Mouse (Mus musculus) stomach, postnatal 0 days (tissue): ENCODE results near the gene Zfp566. TPM values are rescaled to one million over a fixed set of nuclear protein-coding genes. Genes with fewer than 3 reads are reported as not detected.
A peak's percentile ranks its signal among the peaks of the same experiment; 100 is the strongest.

Source experiments
- ATAC-seq: fragments of 200-750 bp; cut with Nextera tagmentation; 2 replicates; pipeline ENCODE4 v1.8.0; 2017; ENCODE audit not compliant: low FRiP score, low TSS enrichment
- DNase-seq: peaks from one replicate; pipeline ENCODE4 v3.0.0-alpha.2; 2016; ENCODE audit warnings: low spot score
- H3K27ac ChIP-seq: fragments of 300-500 bp; sonication (generic); replicated peaks from 2 replicates; pipeline ENCODE4 v1.5.1; 2014; ENCODE audit warnings: mild to moderate bottlenecking, control low read depth
- H3K27me3 ChIP-seq: fragments of 300-500 bp; sonication (generic); 2 replicates; pipeline ENCODE4 v1.6.1; 2014; ENCODE audit warnings: low read length; ENCODE audit not compliant: control insufficient read depth, insufficient read depth
- H3K36me3 ChIP-seq: fragments of 300-500 bp; sonication (generic); 2 replicates; pipeline ENCODE4 v1.6.1; 2014; ENCODE audit warnings: low read length, mixed read lengths; ENCODE audit not compliant: control insufficient read depth, insufficient read depth
- H3K4me1 ChIP-seq: fragments of 300-500 bp; sonication (generic); replicated peaks from 2 replicates; pipeline ENCODE4 v1.6.1; 2014; ENCODE audit warnings: antibody characterized with exemption; ENCODE audit not compliant: control insufficient read depth, insufficient read depth
- H3K4me2 ChIP-seq: fragments of 300-500 bp; sonication (generic); replicated peaks from 2 replicates; pipeline ENCODE4 v1.6.1; 2014; ENCODE audit warnings: low read depth, mild to moderate bottlenecking, control low read depth, moderate library complexity
- H3K4me3 ChIP-seq: fragments of 300-500 bp; sonication (generic); 2 replicates; pipeline ENCODE4 v1.5.1; 2014; ENCODE audit warnings: low read depth, low read length, control low read depth
- H3K9ac ChIP-seq: fragments of 300-500 bp; sonication (generic); 2 replicates; pipeline ENCODE4 v1.6.1; 2014; ENCODE audit warnings: mild to moderate bottlenecking, low read length, control low read depth, mixed read lengths
- H3K9me3 ChIP-seq: fragments of 300-500 bp; sonication (generic); 2 replicates; pipeline ENCODE4 v1.6.1; 2016; ENCODE audit warnings: low read length; ENCODE audit not compliant: control insufficient read depth
- CTCF ChIP-seq: IDR thresholded peaks from 2 replicates; pipeline ENCODE4 v1.5.1; 2016; ENCODE audit warnings: antibody characterized with exemption, low read depth, mild to moderate bottlenecking, moderate library complexity
- EP300 ChIP-seq: optimal IDR thresholded peaks from 2 replicates; pipeline ENCODE3; 2016; ENCODE audit warnings: antibody characterized with exemption
- WGBS: fragments of 180-500 bp; shearing (Covaris S2); extraction: QIAGEN DNeasy Blood & Tissue Kit; methylation state at CpG from one replicate; pipeline ENCODE4 v1.1.7; 2014; 5-methylcytosine and 5-hydroxymethylcytosine counted together
- polyA plus RNA-seq: library from polyadenylated mRNA; unstranded; fragments of >200 nt; fragmentation: Nextera tagmentation; extraction: Ambion mirVana; gene quantifications from 2 replicates; pipeline ENCODE4 v1.2.1, GENCODE M21; 2015

The Zfp566 gene
- polyA plus RNA-seq, 1 experiment from 2014 or later: 3.8 TPM

DNA sequence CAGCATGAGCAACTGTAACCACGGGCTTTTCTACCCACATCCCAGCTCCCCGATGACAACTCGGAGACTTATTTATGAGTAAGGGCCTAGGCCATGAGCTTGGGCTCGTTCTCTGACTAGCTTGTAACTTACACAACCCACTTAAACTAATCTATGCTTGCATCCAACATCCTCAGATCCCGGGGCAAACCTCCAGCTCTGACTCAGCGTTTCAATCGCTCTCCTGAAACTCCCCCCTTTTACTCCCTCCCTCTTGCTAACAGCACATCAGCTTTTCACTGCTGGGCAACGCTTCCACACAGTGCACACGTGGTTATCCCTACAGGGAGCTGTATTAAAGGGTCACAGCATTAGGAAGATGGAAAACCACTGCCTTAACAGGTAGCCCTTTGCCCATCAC lies 3.8 kb downstream of the Zfp566 start:
- H3K36me3 ChIP-seq: peaks cover 5% of the 10 kb centered on the region; the same call in 1 of the 2 replicates
- no peak for ATAC-seq
- no peak overlapping the region for H3K27ac ChIP-seq
- TF ChIP-seq EP300 (no peak), CTCF (no peak)
- no peak overlapping the region for H3K4me3 ChIP-seq
- no peak overlapping the region for H3K9ac ChIP-seq
- no peaks in the 10 kb centered on the region for H3K9me3 ChIP-seq
- no peak overlapping the region for H3K4me2 ChIP-seq
- peaks cover 3% of the 10 kb centered on the region; the same call in 1 of the 2 replicates for H3K4me1 ChIP-seq
- no peaks in the 10 kb centered on the region for H3K27me3 ChIP-seq
- DNase-seq: no peak
- WGBS: 79% methylated on average over 9 of the region's 9 CpGs

DNA sequence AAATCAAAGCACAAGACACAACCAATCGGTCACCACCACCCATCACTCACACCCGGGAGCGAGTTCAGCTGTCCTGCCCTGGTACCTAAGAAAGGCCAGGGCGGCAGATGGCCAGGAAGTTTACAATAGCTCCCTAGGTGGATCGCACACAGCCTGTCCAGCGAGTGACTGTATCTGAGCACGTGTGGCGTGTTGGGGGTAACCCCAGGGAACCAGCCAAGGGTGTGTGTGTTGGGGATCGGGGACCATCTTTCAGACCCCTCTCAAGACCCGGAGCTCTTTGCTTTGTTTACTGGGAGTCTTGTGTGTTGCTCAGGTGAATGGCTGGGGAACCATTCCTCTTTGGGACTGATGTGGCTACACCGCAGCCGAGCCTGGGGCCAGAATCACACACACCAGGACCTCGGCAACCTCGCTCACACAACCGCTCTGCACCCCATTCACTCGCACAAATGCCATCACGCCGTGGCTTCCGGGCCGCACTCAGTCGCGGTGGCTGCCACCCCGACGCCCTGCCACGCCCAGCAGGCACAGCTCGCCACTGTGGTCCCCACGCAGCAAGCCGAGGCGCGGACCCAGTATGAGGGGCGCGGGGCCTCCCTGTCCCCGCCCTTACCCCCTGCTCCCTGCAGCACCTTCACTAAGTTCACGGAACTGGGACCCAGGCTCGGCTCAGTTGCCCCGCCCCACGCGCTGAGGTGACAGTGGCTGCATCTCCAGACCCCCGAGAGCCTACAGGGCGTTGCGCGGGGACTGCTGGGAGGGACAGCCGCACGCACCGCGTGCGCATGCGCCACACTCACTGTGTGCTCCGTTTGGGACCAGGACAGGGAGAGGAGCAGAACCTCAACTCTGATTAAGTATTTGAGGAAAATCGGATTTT lies 17.9 kb downstream of the Zfp566 start, which contains the start of gene Zfp82:
Gene Zfp82, minus strand, starts transcription at position 755 of the 883 bp plus-strand sequence.
- DNase-seq (peak; percentile 75), ATAC-seq (peak; percentile 63)
- Histone ChIP-seq H3K36me3 (no peaks in the 10 kb centered on the region), H3K4me2 (peak within 1 kb of the TSS; percentile 99), H3K9me3 (no peaks in the 10 kb centered on the region), H3K4me3 (peak within 1 kb of the TSS; percentile 82), H3K27me3 (no peaks in the 10 kb centered on the region), H3K9ac (peak within 1 kb of the TSS; percentile 70), H3K27ac (0 out of 2 replicates have a peak within 1 kb of the TSS, but pooled peaks have one; percentile 49), H3K4me1 (no peaks in the 10 kb centered on the region)
- no peak for TF ChIP-seq CTCF
- no peak for TF ChIP-seq EP300
- under 1% methylated on average over 47 of the region's 50 CpGs for WGBS

DNA sequence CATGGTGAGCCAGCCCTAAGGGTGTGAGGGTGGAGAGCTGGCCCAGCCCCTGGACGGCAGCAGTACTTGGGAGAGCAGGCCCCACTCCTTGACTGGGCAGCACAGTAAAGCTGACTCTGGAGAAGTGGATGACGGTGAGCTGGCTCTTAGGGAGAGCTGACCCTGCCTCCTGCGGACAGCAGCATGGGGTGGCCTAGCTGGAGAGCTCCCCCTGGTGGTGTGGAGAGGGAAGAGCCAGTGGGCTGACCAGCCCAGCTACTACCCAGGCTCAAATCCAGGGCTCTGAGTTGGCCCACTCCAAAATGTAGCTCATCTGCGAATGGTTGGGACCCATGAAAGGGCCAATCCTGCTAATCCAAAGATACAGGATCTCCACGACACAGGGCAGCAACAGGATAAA lies 25.7 kb downstream of the Zfp566 start:
- ATAC-seq (0 out of 2 replicates have a peak, but pooled peaks have one; percentile 21), DNase-seq (no peak)
- Histone ChIP-seq H3K4me2 (no peak overlapping the region), H3K4me1 (no peaks in the 10 kb centered on the region), H3K36me3 (no peaks in the 10 kb centered on the region), H3K9me3 (no peaks in the 10 kb centered on the region), H3K27me3 (no peaks in the 10 kb centered on the region), H3K9ac (no peak overlapping the region), H3K4me3 (no peak overlapping the region), H3K27ac (no peak overlapping the region)
- 82% methylated on average over 5 of the region's 5 CpGs for WGBS
- TF ChIP-seq CTCF (no peak), EP300 (no peak)

DNA sequence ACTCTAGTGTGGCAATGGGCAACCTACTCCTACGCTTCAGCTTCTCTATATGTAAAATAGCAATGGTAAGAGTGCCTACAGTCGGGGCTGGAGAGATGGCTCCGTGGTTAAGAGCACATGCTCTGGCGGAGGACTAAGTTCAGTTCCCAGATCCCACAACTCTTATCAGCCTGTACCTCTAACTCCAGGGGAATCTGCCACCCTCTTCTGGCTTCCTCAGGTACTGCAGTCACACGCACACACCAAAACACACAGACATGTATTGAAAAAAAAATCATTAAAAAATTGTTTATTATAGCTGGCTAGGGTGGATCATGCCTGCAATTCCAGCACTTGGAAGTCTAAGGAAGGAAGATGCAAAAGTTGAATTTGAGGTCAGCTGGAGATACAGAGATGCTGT lies 27.8 kb downstream of the Zfp566 start:
- peak; percentile 29 for DNase-seq
- Histone ChIP-seq H3K9me3 (no peaks in the 10 kb centered on the region), H3K4me2 (no peak overlapping the region), H3K36me3 (no peaks in the 10 kb centered on the region), H3K4me3 (no peak overlapping the region), H3K27ac (no peak overlapping the region), H3K9ac (no peak overlapping the region), H3K27me3 (no peaks in the 10 kb centered on the region), H3K4me1 (no peaks in the 10 kb centered on the region)
- 89% methylated on average over 5 of the region's 5 CpGs for WGBS
- TF ChIP-seq CTCF: peak; percentile 60
- TF ChIP-seq EP300: no peak
- no peak for ATAC-seq

DNA sequence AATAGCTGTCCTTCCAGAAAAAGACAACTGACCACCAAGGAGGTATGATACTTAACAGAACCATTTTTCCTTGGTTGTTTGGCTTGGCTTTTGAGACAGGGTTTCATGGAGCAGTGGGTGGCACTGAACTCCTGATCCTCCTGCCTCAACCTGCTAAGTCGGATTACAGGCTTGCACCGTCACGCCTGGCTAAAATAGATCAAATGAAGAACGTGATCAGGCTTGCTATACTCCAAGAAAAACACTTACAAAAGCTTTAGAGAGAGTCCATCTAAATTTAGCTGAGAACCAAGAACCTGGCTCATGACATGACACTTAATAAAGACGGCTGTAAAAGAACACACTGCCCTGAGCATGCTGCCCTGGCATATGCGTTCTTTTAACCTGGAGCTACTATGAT lies 30.0 kb downstream of the Zfp566 start:
- ATAC-seq (no peak), DNase-seq (no peak)
- no peaks in the 10 kb centered on the region for H3K4me1 ChIP-seq
- H3K4me2 ChIP-seq: no peak overlapping the region
- no peak overlapping the region for H3K9ac ChIP-seq
- H3K36me3 ChIP-seq: no peaks in the 10 kb centered on the region
- no peak for TF ChIP-seq CTCF
- no peak for TF ChIP-seq EP300
- 73% methylated on average over 6 of the region's 6 CpGs for WGBS
- H3K4me3 ChIP-seq: no peak overlapping the region
- no peak overlapping the region for H3K27ac ChIP-seq
- H3K9me3 ChIP-seq: no peaks in the 10 kb centered on the region
- no peaks in the 10 kb centered on the region for H3K27me3 ChIP-seq

DNA sequence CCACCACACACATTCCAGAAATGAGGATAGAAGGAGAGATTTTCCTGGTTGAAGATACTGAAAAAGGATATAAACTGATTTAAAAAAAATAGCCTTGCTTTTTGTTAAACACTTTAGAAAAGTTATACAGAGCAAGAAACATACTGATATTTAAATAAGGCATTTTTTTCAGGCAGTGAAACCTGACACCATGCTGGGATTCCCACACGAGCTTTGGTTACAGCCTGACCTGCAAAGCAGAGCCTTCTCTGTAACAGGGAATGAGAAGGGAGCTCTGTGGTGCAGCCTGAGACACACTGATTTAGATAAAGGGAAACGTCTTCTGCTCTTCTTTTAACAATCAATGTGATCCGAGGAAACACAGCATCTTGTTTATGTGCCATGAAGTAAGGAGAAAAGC lies 36.7 kb downstream of the Zfp566 start:
- H3K9ac ChIP-seq: no peak overlapping the region
- DNase-seq (no peak), ATAC-seq (no peak)
- no peak overlapping the region for H3K4me2 ChIP-seq
- no peaks in the 10 kb centered on the region for H3K9me3 ChIP-seq
- no peaks in the 10 kb centered on the region for H3K36me3 ChIP-seq
- no peak overlapping the region for H3K4me3 ChIP-seq
- H3K4me1 ChIP-seq: no peaks in the 10 kb centered on the region
- 11% methylated on average over 3 of the region's 3 CpGs for WGBS
- TF ChIP-seq CTCF (no peak), EP300 (no peak)
- no peak overlapping the region for H3K27ac ChIP-seq
- H3K27me3 ChIP-seq: no peaks in the 10 kb centered on the region
